Mouse (Mus musculus) embryo, embryonic 9.5 days (tissue): ENCODE data around the gene Cdhr3.
"Not testable (repeated sequence)": the region's sequence is repeated elsewhere in the genome, so short reads cannot be mapped to it uniquely, and the experiment has no call there.

ENCODE experiments used
- DNase-seq: peaks from one replicate; pipeline ENCODE4 v3.0.0-alpha.2; 2017; ENCODE audit errors: extremely low spot score

Gene Cdhr3

DNA sequence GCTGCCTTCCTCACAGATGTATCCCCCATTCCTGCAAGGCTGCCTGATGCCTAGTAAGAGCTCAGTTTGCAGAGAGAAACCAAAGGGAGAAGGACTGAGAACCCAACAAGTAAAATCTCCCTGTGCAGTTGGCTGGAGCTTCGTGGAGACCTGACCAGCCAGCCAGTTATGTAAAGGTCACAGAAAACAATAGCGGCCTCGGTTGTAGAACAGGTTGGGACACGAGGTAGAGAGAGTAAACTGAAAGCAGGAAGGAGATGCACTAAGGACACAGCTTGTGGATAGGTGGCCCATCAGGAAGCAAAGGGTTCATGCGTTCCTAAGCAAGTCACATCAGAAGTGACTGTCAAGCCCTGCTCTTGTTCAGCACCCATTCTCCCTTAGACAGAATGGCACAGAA lies 86.8 kb downstream of the Cdhr3 start:
- no peak for DNase-seq

DNA sequence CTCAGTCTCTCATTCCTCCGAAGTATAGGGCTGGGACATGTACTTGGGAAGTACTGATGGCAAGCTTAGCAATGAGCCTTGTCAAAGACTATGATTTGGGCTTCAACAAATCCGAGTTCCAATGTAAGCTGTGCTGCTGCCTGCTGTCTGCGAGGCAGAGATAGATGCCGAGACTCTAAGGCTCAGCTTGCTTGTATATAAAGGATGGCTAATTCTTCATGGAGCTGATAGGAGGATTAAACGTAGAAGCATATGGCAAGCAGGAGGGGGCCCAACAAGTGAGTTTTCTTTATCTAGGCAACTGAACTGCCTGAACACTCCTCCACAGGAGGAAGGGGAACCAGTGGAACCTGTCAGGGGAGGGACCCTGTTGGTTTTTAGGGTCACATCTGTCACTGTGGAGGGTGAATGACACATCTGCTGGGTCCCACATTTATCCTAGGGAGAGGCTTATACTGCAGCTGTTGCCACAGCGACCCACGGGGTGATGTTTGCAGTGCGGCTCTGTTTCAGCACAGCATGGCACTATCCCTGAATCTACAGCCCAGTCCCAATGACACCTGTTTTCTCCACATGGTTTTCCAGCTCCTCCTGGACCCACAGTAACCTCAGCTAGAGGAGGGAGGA lies 89.2 kb downstream of the Cdhr3 start:
- no peak for DNase-seq

DNA sequence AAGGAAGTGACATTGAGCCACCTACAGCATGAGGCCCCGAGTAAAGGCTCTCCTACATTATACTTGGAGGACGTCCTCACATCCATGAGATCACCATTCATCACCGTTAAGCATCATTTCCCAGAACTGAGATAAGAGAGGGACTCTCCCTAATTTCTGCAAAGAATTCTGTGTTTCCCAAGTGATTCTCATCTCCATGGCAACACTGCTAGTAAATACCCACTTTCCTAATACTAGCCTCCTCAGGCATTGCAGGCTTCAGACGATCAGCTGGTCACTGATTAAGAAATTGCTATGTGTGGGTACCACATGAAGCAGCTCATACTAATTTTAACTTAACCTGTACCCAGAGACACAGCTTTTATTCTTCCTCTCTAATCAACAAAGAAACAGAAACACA lies 92.3 kb downstream of the Cdhr3 start:
- no peak for DNase-seq

DNA sequence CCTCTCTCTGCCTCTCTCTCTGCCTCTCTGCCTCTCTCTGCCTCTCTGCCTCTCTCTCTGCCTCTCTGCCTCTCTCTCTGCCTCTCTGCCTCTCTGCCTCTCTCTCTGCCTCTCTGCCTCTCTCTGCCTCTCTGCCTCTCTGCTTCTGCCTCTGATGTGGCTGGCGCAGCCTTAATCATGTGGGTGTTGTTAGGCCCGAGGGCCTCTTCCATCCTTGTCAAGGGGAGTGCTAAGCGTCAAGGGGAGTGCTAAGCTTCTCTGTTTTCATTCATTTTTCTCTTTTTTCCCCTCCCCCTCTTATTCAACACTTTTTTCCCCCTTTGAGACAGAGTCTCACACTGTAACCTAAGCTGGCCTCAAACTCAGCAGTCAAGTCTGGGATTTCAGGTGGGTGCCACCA lies 92.9 kb downstream of the Cdhr3 start:
- not testable (repeated sequence) for DNase-seq

DNA sequence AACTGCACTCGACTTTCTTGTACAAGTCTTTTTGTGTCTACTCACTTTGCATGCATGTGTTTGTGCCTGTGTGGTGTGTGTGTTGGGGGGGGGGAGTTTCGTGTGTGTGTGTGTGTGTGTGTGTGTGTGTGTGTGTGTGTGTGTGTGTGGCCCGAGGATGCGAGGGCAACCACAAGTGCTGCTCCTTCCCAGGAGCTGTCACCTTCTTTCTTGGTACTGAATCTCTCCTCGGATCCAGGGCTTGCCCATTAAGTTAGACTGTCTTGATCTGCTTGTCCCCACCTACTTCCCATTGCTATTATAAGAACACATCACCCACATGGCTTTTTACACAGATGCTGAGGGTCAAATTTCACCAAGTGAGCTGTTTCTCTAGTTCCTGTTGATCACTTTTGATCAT lies 93.9 kb downstream of the Cdhr3 start:
- no peak for DNase-seq

DNA sequence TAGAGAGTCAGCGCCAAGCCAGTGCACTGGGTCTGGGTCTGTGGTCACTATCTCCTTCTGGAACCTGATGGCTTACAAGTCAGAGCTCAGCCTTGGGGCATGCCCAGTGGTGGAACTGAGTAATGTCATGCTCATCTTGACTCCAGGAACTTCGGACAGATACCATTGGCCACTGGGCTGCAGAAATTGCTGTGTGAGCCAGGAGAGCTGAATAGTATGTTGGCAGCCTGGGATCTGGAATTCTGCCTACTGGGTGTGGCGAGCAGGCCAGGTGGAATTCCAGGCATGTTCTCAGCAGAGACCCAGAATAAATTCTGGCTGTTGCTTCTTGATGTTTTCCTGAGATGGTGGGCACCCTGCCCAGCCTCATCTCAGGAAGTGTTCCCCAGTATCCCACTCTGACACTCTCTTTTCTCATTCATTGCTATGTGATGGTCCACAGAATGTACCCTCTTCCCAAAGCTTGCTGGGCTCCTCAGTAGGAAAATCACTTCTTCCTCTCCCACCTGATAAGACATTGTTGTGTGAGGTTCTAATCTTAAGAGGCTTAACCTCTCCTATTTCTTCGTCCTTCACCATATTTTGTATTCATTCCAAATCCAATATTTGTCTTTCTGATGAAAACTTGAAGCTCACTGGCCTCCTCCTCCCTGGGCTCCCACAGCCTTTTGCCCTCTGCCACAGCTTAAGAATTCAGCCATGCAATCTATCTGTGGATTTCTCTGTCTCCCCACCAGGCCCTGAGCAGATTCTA lies 97.4 kb downstream of the Cdhr3 start:
- DNase-seq, result no peak

DNA sequence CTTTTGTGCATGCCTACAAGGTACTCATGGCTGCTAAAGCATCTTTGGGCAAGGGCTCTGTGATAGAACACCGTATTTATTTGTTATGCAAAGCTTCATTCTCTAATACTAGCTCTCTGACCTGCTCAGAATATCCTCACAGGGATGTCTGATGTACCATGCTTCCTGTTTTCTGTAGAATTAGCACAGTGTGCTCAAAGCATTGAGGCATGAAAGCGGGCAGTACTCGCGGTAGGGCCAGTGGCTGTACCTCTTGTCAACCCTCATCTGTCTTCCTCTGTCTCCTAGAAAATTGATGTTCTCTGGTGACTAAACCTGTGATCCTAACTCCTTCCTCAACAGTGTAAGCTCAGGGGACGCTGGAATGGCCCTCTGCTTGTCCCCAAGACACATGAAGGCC lies 98.6 kb downstream of the Cdhr3 start:
- DNase-seq, result no peak

DNA sequence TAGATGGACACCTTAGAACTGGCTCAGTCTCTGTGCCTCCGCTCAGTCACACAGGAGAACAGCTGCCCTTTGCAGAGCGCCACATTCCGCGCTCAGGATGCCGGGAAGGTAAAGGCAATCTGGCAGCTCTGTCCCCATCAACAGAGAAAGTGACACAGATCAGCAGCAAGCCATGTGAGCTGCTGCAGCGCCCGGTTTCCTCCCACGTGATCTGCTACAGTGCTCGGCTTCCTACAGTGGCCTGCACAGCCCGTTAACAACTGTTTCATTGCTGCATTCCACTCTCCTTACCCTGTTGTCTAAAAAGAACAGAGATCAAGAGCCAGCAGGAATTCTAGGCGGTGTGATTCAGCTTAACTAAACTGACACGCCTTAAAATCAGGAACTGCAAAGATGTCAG lies 102.9 kb downstream of the Cdhr3 start:
- no peak for DNase-seq

DNA sequence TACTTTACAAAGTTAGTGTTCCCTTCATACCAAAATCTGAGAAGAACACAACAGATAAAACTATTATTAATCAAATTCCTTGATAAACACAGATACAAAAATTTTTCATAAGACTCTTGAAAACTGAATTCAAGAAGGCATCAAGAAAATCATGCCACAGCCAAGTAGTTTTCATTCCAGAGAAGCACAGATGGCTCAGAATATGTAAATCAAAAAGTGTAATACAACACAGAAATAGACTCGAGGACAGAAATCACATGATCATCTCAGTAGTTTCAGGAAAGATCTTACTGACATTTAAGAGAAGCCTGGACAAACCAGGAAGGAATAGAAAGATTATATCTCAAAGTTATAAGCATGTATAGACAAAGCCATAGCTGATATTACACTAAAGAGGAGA lies 106.4 kb downstream of the Cdhr3 start:
- no peak for DNase-seq
